Mouse (Mus musculus) MEL (cell line): ENCODE data around the gene Tenm3. TPM values are rescaled to one million over a fixed set of nuclear protein-coding genes. Genes with fewer than 3 reads are reported as not detected.

Source experiments
- DNase-seq: peaks from one replicate; pipeline ENCODE4 v3.0.0; 2011; ENCODE audit warnings: low read depth, low spot score
- H3K27ac ChIP-seq: 2 replicates; pipeline ENCODE4 v1.5.1; 2012; ENCODE audit warnings: low read depth, mild to moderate bottlenecking, control low read depth, low read length, moderate library complexity; ENCODE audit not compliant: control insufficient read depth
- H3K27me3 ChIP-seq, 2 experiments: fragments of 150-350 bp in 1 of 2; sonication (generic) in 1 of 2; 2 replicates each; pipeline ENCODE4 v1.6.1; 2012; ENCODE audit warnings: low read length in 2 of 2, mild to moderate bottlenecking in 2 of 2, improper control_type of control experiment in 1 of 2, moderate library complexity in 1 of 2; ENCODE audit not compliant: insufficient read depth in 2 of 2, control insufficient read depth in 1 of 2
- H3K36me3 ChIP-seq, 2 experiments: 2 replicates each; pipeline ENCODE4 v1.6.1; 2012 to 2014; ENCODE audit warnings: low read length in 2 of 2, improper control_type of control experiment in 1 of 2, inconsistent platforms in 1 of 2, mild to moderate bottlenecking in 1 of 2; ENCODE audit not compliant: insufficient read depth in 2 of 2, control insufficient read depth in 1 of 2
- H3K4me1 ChIP-seq, 2 experiments: fragments of 150-350 bp in 1 of 2; sonication (generic) in 1 of 2; 2 replicates each; pipeline ENCODE4 v1.6.1; 2012; ENCODE audit warnings: low read length in 2 of 2, improper control_type of control experiment in 1 of 2, mild to moderate bottlenecking in 1 of 2; ENCODE audit not compliant: insufficient read depth in 2 of 2, control insufficient read depth in 1 of 2
- H3K4me3 ChIP-seq, 2 experiments: fragments of 150-350 bp in 1 of 2; sonication (generic) in 1 of 2; 2 replicates each; pipeline ENCODE4 v1.5.1; 2012; ENCODE audit warnings: low read depth in 2 of 2, low read length in 2 of 2, mild to moderate bottlenecking in 2 of 2, moderate library complexity in 2 of 2, control low read depth in 1 of 2, improper control_type of control experiment in 1 of 2; ENCODE audit not compliant: control insufficient read depth in 1 of 2, insufficient read depth in 1 of 2
- H3K79me2 ChIP-seq: 2 replicates; pipeline ENCODE4 v1.6.1; 2012; ENCODE audit warnings: mild to moderate bottlenecking, low read length, moderate library complexity; ENCODE audit not compliant: control insufficient read depth, poor library complexity, insufficient read depth
- H3K9ac ChIP-seq: 2 replicates; pipeline ENCODE4 v1.6.1; 2012; ENCODE audit warnings: low read depth, mild to moderate bottlenecking, control low read depth, low read length, moderate library complexity; ENCODE audit not compliant: control insufficient read depth, poor library complexity, severe bottlenecking
- H3K9me3 ChIP-seq: fragments of 150-350 bp; sonication (generic); replicated peaks from 2 replicates; pipeline ENCODE4 v1.6.1; 2012; ENCODE audit warnings: mild to moderate bottlenecking, low read length, improper control_type of control experiment, moderate library complexity; ENCODE audit not compliant: insufficient read depth
- CHD1 ChIP-seq: IDR thresholded peaks from 2 replicates; pipeline ENCODE4 v1.6.1; 2012; ENCODE audit warnings: low read depth, mild to moderate bottlenecking, inconsistent platforms, low read length, improper control_type of control experiment
- CTCF ChIP-seq, 3 experiments: IDR thresholded peaks in 2 of 3; conservative IDR thresholded peaks in 1 of 3; 2 replicates each; pipeline ENCODE4 v1.5.1; 2011 to 2012; ENCODE audit warnings: low read length in 3 of 3, low read depth in 2 of 3, mild to moderate bottlenecking in 2 of 3, improper control_type of control experiment in 1 of 3, inconsistent platforms in 1 of 3, mixed read lengths in 1 of 3, moderate library complexity in 1 of 3; ENCODE audit not compliant: control insufficient read depth in 1 of 3, insufficient read depth in 1 of 3, poor library complexity in 1 of 3, severe bottlenecking in 1 of 3
- E2F4 ChIP-seq: IDR thresholded peaks from 2 replicates; pipeline ENCODE4 v1.6.1; 2011; ENCODE audit warnings: low read depth, low read length, improper control_type of control experiment, borderline replicate concordance
- ELF1 ChIP-seq: IDR thresholded peaks from 2 replicates; pipeline ENCODE4 v1.6.1; 2014; ENCODE audit warnings: low read depth, mild to moderate bottlenecking, inconsistent platforms, low read length, improper control_type of control experiment, moderate library complexity
- ETS1 ChIP-seq: IDR thresholded peaks from 2 replicates; pipeline ENCODE4 v1.6.1; 2012; ENCODE audit warnings: low read depth, mild to moderate bottlenecking, inconsistent platforms, low read length, improper control_type of control experiment, moderate library complexity
- GABPA ChIP-seq: IDR thresholded peaks from 2 replicates; pipeline ENCODE4 v1.6.1; 2012; ENCODE audit warnings: low read depth, mild to moderate bottlenecking, inconsistent platforms, low read length, improper control_type of control experiment, moderate library complexity
- GATA1 ChIP-seq: IDR thresholded peaks from 2 replicates; pipeline ENCODE4 v1.6.1; 2011; ENCODE audit warnings: low read depth, low read length, improper control_type of control experiment
- KAT2A ChIP-seq: conservative IDR thresholded peaks from 2 replicates; pipeline ENCODE4 v1.6.1; 2012; ENCODE audit warnings: low read depth, low read length, improper control_type of control experiment, inconsistent platforms
- MAFK ChIP-seq: IDR thresholded peaks from 2 replicates; pipeline ENCODE4 v1.6.1; 2011; ENCODE audit warnings: low read depth, mild to moderate bottlenecking, low read length, improper control_type of control experiment, borderline replicate concordance
- MEF2A ChIP-seq: IDR thresholded peaks from 2 replicates; pipeline ENCODE4 v1.6.1; 2014; ENCODE audit warnings: low read depth, mild to moderate bottlenecking, inconsistent platforms, low read length, improper control_type of control experiment; ENCODE audit not compliant: poor library complexity, insufficient replicate concordance, severe bottlenecking; ENCODE audit errors: extremely low read depth
- MXI1 ChIP-seq: IDR thresholded peaks from 2 replicates; pipeline ENCODE4 v1.6.1; 2011; ENCODE audit warnings: mild to moderate bottlenecking, low read depth, low read length, improper control_type of control experiment
- MYB ChIP-seq: IDR thresholded peaks from 2 replicates; pipeline ENCODE4 v1.6.1; 2011; ENCODE audit warnings: mild to moderate bottlenecking, low read depth, low read length, improper control_type of control experiment
- MYC ChIP-seq: IDR thresholded peaks from 2 replicates; pipeline ENCODE4 v1.6.1; 2011; ENCODE audit warnings: low read depth, mild to moderate bottlenecking, low read length, improper control_type of control experiment, moderate library complexity
- NELFE ChIP-seq: IDR thresholded peaks from 2 replicates; pipeline ENCODE4 v1.6.1; 2011; ENCODE audit warnings: low read depth, low read length, improper control_type of control experiment
- NRF1 ChIP-seq: IDR thresholded peaks from 2 replicates; pipeline ENCODE4 v1.6.1; 2014; ENCODE audit warnings: low read depth, mild to moderate bottlenecking, inconsistent platforms, low read length, improper control_type of control experiment, moderate library complexity; ENCODE audit not compliant: poor library complexity, insufficient read depth, severe bottlenecking
- POLR2A ChIP-seq, 2 experiments: IDR thresholded peaks; 2 replicates each; pipeline ENCODE4 v1.6.1; 2011 to 2012; ENCODE audit warnings: low read length in 2 of 2, mild to moderate bottlenecking in 2 of 2, control low read depth in 1 of 2, improper control_type of control experiment in 1 of 2, low read depth in 1 of 2, moderate library complexity in 1 of 2; ENCODE audit not compliant: control insufficient read depth in 1 of 2, insufficient read depth in 1 of 2, poor library complexity in 1 of 2
- POLR2AphosphoS2 ChIP-seq: IDR thresholded peaks from 2 replicates; pipeline ENCODE4 v1.6.1; 2011; ENCODE audit warnings: low read length, improper control_type of control experiment
- POLR2AphosphoS5 ChIP-seq: IDR thresholded peaks from 2 replicates; pipeline ENCODE4 v1.6.1; 2012; ENCODE audit warnings: low read depth, borderline replicate concordance, mild to moderate bottlenecking, inconsistent platforms, low read length, moderate library complexity, mixed read lengths
- RCOR1 ChIP-seq: IDR thresholded peaks from 2 replicates; pipeline ENCODE4 v1.6.1; 2012; ENCODE audit warnings: low read depth, mild to moderate bottlenecking, inconsistent platforms, low read length, improper control_type of control experiment
- SIN3A ChIP-seq: IDR thresholded peaks from 2 replicates; pipeline ENCODE4 v1.6.1; 2012; ENCODE audit warnings: low read length, improper control_type of control experiment, inconsistent platforms
- TAL1 ChIP-seq: IDR thresholded peaks from 2 replicates; pipeline ENCODE4 v1.6.1; 2012; ENCODE audit warnings: mild to moderate bottlenecking, inconsistent platforms, low read length, moderate library complexity, mixed read lengths
- TBP ChIP-seq: IDR thresholded peaks from 2 replicates; pipeline ENCODE4 v1.8.0; 2011; ENCODE audit warnings: low read depth, low read length, improper control_type of control experiment
- UBTF ChIP-seq: IDR thresholded peaks from 2 replicates; pipeline ENCODE4 v1.6.1; 2012; ENCODE audit warnings: low read depth, mild to moderate bottlenecking, inconsistent platforms, low read length, improper control_type of control experiment, moderate library complexity, borderline replicate concordance; ENCODE audit not compliant: insufficient read depth
- USF2 ChIP-seq, 2 experiments: IDR thresholded peaks; 2 replicates each; pipeline ENCODE4 v1.6.1; 2011 to 2012; ENCODE audit warnings: improper control_type of control experiment in 2 of 2, low read length in 2 of 2, borderline replicate concordance in 1 of 2, inconsistent platforms in 1 of 2, low read depth in 1 of 2, mild to moderate bottlenecking in 1 of 2; ENCODE audit not compliant: insufficient read depth in 1 of 2
- ZC3H11A ChIP-seq: IDR thresholded peaks from 2 replicates; pipeline ENCODE4 v1.6.1; 2012; ENCODE audit warnings: low read depth, mild to moderate bottlenecking, inconsistent platforms, low read length, improper control_type of control experiment
- ZKSCAN1 ChIP-seq: IDR thresholded peaks from 2 replicates; pipeline ENCODE4 v1.6.1; 2012; ENCODE audit warnings: low read depth, mild to moderate bottlenecking, inconsistent platforms, low read length, improper control_type of control experiment, moderate library complexity
- ZMIZ1 ChIP-seq: IDR thresholded peaks from 2 replicates; pipeline ENCODE4 v1.6.1; 2012; ENCODE audit warnings: low read depth, mild to moderate bottlenecking, inconsistent platforms, low read length, improper control_type of control experiment, moderate library complexity
- ZNF384 ChIP-seq: IDR thresholded peaks from 2 replicates; pipeline ENCODE4 v1.6.1; 2012; ENCODE audit warnings: low read depth, mild to moderate bottlenecking, inconsistent platforms, low read length, improper control_type of control experiment
- polyA plus RNA-seq, 2 experiments: library from polyadenylated mRNA; stranded (reverse) in 1 of 2; unstranded in 1 of 2; fragments of >175 nt in 1 of 2; fragments of >200 nt in 1 of 2; gene quantifications; 2 replicates each; pipeline versions ENCODE4 v1.2.1 to v1.2.4; 2012; ENCODE audit warnings: low replicate concordance in 2 of 2, low read depth in 1 of 2; ENCODE audit not compliant: insufficient read length in 2 of 2, insufficient read depth in 1 of 2, missing spikeins in 1 of 2
- total RNA-seq: library from RNA; depleted of rRNA; stranded (reverse); fragments of 300-350 nt; gene quantifications from 2 replicates; pipeline ENCODE4 v1.2.3, GENCODE M21; 2012

Gene Tenm3
- total and polyA plus RNA-seq, 3 experiments: not detected

DNA sequence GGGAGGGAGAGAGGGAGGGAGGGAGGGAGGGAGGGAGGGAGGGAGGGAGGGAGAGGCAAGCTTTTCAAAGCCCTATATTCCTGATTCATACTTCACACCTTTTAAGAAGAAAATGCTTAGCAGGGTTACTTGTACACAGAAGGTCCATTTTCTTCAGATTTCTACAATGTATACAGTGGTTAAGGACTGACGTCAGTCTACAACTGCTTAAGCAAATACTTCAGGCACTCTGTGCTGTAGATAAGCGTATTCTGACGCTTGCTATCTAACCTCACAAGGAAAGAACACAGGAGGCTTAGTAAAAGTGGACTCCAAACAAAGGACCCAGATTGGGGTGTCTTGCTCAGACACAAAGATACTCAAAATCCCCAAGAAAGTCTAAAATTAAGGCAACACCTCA lies 34.6 kb downstream of the Tenm3 start:
- TF ChIP-seq MAFK: no peak
- no peak for TF ChIP-seq RCOR1
- no peak for TF ChIP-seq CHD1
- TF ChIP-seq TAL1: no peak
- TF ChIP-seq POLR2AphosphoS2: no peak
- TF ChIP-seq NELFE: no peak
- no peak for TF ChIP-seq KAT2A
- no peak for TF ChIP-seq ZMIZ1
- TF ChIP-seq GATA1: no peak
- no peak for TF ChIP-seq POLR2A (IDR thresholded peaks at IDR 0.05; ENCODE audit: control insufficient read depth in 1 of 2, insufficient read depth in 1 of 2, low read depth in 1 of 2, low read length in 2 of 2, poor library complexity in 1 of 2)
- TF ChIP-seq SIN3A: no peak
- no peak for TF ChIP-seq MYB
- TF ChIP-seq ZKSCAN1: no peak
- no peak for TF ChIP-seq ZNF384
- TF ChIP-seq UBTF: no peak
- TF ChIP-seq NRF1: no peak
- no peak for TF ChIP-seq ETS1
- no peak for TF ChIP-seq TBP
- no peak for TF ChIP-seq ZC3H11A
- TF ChIP-seq ELF1: no peak
- H3K9me3 ChIP-seq: no peaks in the 10 kb centered on the region

DNA sequence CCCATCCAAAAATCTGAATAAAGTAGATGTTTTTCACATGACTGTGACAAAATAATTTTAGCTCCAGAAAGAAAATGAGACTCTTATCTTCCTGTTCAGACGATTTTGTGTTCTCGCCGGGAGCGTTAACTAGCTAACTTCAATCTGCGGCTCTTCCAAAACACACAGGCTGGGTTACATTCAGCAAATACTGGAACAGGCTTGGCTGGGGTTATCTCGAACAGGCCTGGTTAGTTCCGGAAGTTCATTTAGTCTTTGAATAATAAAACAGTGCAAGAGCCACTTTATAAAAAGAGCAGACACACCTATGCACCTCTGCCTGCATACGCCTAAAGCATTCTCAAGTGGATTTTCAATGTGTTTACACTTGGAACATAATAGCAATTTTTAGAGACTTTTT lies 40.7 kb downstream of the Tenm3 start:
- no peak overlapping the region for H3K27ac ChIP-seq
- no peaks in the 10 kb centered on the region for H3K4me1 ChIP-seq
- no peak overlapping the region for H3K9ac ChIP-seq
- H3K4me3 ChIP-seq: no peak overlapping the region
- no peaks in the 10 kb centered on the region for H3K36me3 ChIP-seq
- TF ChIP-seq UBTF: no peak
- TF ChIP-seq E2F4: no peak
- no peak for TF ChIP-seq MEF2A
- TF ChIP-seq POLR2AphosphoS5: no peak
- TF ChIP-seq CHD1: no peak
- TF ChIP-seq GABPA: no peak
- no peak for TF ChIP-seq CTCF (IDR thresholded peaks at IDR 0.05 in 2 of 3, conservative IDR thresholded peaks at IDR 0.05 in 1 of 3; ENCODE audit: control insufficient read depth in 1 of 3, insufficient read depth in 1 of 3, low read depth in 2 of 3, low read length in 3 of 3, poor library complexity in 1 of 3, severe bottlenecking in 1 of 3)
- no peak for TF ChIP-seq POLR2AphosphoS2
- TF ChIP-seq ETS1: no peak
- TF ChIP-seq KAT2A: no peak
- no peak for TF ChIP-seq MXI1
- TF ChIP-seq MYC: no peak
- no peak for TF ChIP-seq USF2 (IDR thresholded peaks at IDR 0.05; ENCODE audit: borderline replicate concordance in 1 of 2, insufficient read depth in 1 of 2, low read depth in 1 of 2, low read length in 2 of 2)
- no peaks in the 10 kb centered on the region for H3K27me3 ChIP-seq
- H3K79me2 ChIP-seq: no peaks in the 10 kb centered on the region
- H3K9me3 ChIP-seq: no peaks in the 10 kb centered on the region
- DNase-seq: no peak

More for the DNA sequence above, 34.6 kb downstream of the Tenm3 start:
- no peak overlapping the region for H3K9ac ChIP-seq
- no peaks in the 10 kb centered on the region for H3K79me2 ChIP-seq
- no peaks in the 10 kb centered on the region for H3K36me3 ChIP-seq
- H3K27me3 ChIP-seq: no peaks in the 10 kb centered on the region
- H3K27ac ChIP-seq: no peak overlapping the region
- DNase-seq: no peak
- H3K4me1 ChIP-seq: no peaks in the 10 kb centered on the region
- no peak overlapping the region for H3K4me3 ChIP-seq
